Mouse (Mus musculus) lung, embryonic 16.5 days (tissue): ENCODE measurements around the gene Tsc1. TPM values are rescaled to one million over a fixed set of nuclear protein-coding genes. Genes with fewer than 3 reads are reported as not detected.
A peak's percentile ranks its signal among the peaks of the same experiment; 100 is the strongest.

Experiments used
- ATAC-seq: fragments of 200-750 bp; cut with Nextera tagmentation; 2 replicates; pipeline ENCODE4 v1.8.0; 2017; ENCODE audit warnings: low read depth, mild to moderate bottlenecking, moderate library complexity
- H3K27ac ChIP-seq: fragments of 300-500 bp; sonication (generic); 2 replicates; pipeline ENCODE4 v1.5.1; 2014; ENCODE audit warnings: mild to moderate bottlenecking, control low read depth, low read length
- H3K27me3 ChIP-seq: fragments of 300-500 bp; sonication (generic); 2 replicates; pipeline ENCODE4 v1.6.1; 2014; ENCODE audit warnings: low read depth, low read length, mixed read lengths; ENCODE audit not compliant: control insufficient read depth, insufficient read depth
- H3K36me3 ChIP-seq: fragments of 300-500 bp; sonication (generic); 2 replicates; pipeline ENCODE4 v1.6.1; 2014; ENCODE audit warnings: low read length; ENCODE audit not compliant: control insufficient read depth, insufficient read depth
- H3K4me1 ChIP-seq: fragments of 300-500 bp; sonication (generic); replicated peaks from 2 replicates; pipeline ENCODE4 v1.6.1; 2014; ENCODE audit warnings: low read length, mixed read lengths; ENCODE audit not compliant: control insufficient read depth, insufficient read depth
- H3K4me2 ChIP-seq: fragments of 300-500 bp; sonication (generic); 2 replicates; pipeline ENCODE4 v1.6.1; 2014; ENCODE audit warnings: low read depth, low read length, control low read depth
- H3K4me3 ChIP-seq: fragments of 300-500 bp; sonication (generic); 2 replicates; pipeline ENCODE4 v1.5.1; 2014; ENCODE audit warnings: mild to moderate bottlenecking, low read length, control low read depth
- H3K9ac ChIP-seq: fragments of 300-500 bp; sonication (generic); 2 replicates; pipeline ENCODE4 v1.6.1; 2014; ENCODE audit warnings: low read length, control low read depth
- H3K9me3 ChIP-seq: fragments of 300-500 bp; sonication (generic); 2 replicates; pipeline ENCODE4 v1.6.1; 2016; ENCODE audit warnings: low read length; ENCODE audit not compliant: control insufficient read depth
- WGBS: fragments of 180-500 bp; shearing (Covaris S2); extraction: QIAGEN DNeasy Blood & Tissue Kit; methylation state at CpG from one replicate; pipeline ENCODE4 v1.1.7; 2014; 5-methylcytosine and 5-hydroxymethylcytosine counted together
- polyA plus RNA-seq: library from polyadenylated mRNA; unstranded; fragments of >200 nt; fragmentation: Nextera tagmentation; extraction: Ambion mirVana; gene quantifications from 2 replicates; pipeline ENCODE4 v1.2.1, GENCODE M21; 2015

Tsc1 gene
- polyA plus RNA-seq, 1 experiment from 2014 or later = 16.5 TPM

DNA sequence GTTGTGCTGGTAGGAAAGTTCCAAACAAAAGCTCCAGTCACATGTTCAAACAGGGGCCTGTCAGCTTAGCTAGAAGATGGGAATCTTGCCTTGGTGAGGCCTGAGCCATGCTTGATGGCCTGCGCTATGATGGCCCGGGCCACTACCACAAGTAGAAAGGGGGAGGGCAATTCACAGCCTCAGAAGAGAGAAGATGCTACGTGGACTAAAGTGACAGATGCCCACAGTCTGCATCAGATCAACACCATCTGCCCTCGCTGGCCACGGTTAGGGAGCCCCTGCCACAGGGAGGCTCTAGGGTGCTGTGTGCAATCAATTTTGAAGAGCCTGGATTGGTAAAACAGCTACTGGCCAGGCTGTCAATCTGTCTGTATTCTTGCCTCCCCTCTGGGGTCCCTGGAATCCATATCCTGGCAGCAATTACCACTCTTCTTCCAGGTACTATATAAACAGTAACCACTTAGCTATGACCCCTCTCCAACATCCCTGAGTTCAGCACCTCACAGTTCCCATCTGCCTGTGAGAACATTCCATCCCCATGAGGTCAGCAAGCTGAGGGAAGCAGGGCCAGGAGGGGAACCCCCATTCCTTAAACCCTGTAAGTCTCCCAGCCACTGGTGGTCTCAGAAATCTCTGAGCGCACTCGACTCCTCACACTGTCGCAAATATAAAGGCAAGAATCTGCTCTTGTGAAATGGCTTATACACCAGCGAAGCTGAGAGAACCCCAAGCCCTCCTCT lies 3.8 kb upstream of the Tsc1 start:
- H3K9me3 ChIP-seq = no peaks in the 10 kb centered on the region
- H3K9ac ChIP-seq = no peak overlapping the region
- H3K27me3 ChIP-seq = no peaks in the 10 kb centered on the region
- H3K36me3 ChIP-seq = no peaks in the 10 kb centered on the region
- H3K27ac ChIP-seq = no peak overlapping the region
- 43% methylated on average over 9 of the region's 9 CpGs for WGBS
- peaks cover 15% of the 10 kb centered on the region for H3K4me1 ChIP-seq
- H3K4me3 ChIP-seq = no peak overlapping the region
- ATAC-seq = no peak
- H3K4me2 ChIP-seq = no peak overlapping the region

GRCm38 (mm10) chr2:28638352-28638751 lies 2.7 kb upstream of the Tsc1 start:
- Histone ChIP-seq H3K9me3 (no peaks in the 10 kb centered on the region), H3K4me3 (0 out of 2 replicates have a peak overlapping the region, but pooled peaks have one; percentile 17), H3K36me3 (no peaks in the 10 kb centered on the region), H3K4me2 (peak overlapping the region; percentile 47), H3K27me3 (no peaks in the 10 kb centered on the region), H3K9ac (no peak overlapping the region), H3K4me1 (peaks cover 16% of the 10 kb centered on the region), H3K27ac (no peak overlapping the region)
- WGBS = 26% methylated on average over 9 of the region's 9 CpGs
- no peak for ATAC-seq

DNA sequence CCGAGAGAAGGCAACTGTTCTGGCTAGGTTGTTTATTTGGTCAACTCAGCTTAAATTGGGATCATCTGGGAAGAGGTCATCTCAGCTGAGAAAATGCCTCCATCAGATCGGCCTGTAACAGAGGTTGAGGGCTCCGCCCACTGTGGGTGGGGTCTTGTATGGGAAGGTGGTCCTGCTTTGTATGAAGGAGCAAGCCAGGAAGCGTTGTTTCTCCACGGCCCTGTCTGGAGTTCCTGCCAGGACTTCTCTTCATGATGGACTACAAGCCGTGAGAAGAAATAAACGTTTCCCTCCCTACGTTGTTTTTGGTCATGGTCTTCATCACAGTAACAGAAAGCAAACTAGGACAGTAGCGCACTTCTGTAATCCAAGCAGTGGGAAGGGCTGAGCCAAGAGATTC lies 2.1 kb upstream of the Tsc1 start:
- H3K4me1 ChIP-seq = peaks cover 16% of the 10 kb centered on the region
- H3K9me3 ChIP-seq = no peaks in the 10 kb centered on the region
- no peaks in the 10 kb centered on the region for H3K36me3 ChIP-seq
- H3K27me3 ChIP-seq = no peaks in the 10 kb centered on the region
- no peak for ATAC-seq
- peak overlapping the region; percentile 17; the same call in 1 of the 2 replicates for H3K4me3 ChIP-seq
- WGBS = 6% methylated on average over 9 of the region's 9 CpGs
- H3K4me2 ChIP-seq = peak overlapping the region; percentile 47
- no peak overlapping the region for H3K9ac ChIP-seq
- H3K27ac ChIP-seq = no peak overlapping the region

GRCm38 (mm10) chr2:28639794-28640193 lies 1.2 kb upstream of the Tsc1 start:
- no peak overlapping the region for H3K4me3 ChIP-seq
- no peaks in the 10 kb centered on the region for H3K27me3 ChIP-seq
- no peak overlapping the region for H3K27ac ChIP-seq
- H3K9ac ChIP-seq = no peak overlapping the region
- WGBS = 58% methylated on average over 7 of the region's 7 CpGs
- no peaks in the 10 kb centered on the region for H3K36me3 ChIP-seq
- H3K4me2 ChIP-seq = no peak overlapping the region
- peaks cover 16% of the 10 kb centered on the region for H3K4me1 ChIP-seq
- no peaks in the 10 kb centered on the region for H3K9me3 ChIP-seq
- ATAC-seq = no peak

DNA sequence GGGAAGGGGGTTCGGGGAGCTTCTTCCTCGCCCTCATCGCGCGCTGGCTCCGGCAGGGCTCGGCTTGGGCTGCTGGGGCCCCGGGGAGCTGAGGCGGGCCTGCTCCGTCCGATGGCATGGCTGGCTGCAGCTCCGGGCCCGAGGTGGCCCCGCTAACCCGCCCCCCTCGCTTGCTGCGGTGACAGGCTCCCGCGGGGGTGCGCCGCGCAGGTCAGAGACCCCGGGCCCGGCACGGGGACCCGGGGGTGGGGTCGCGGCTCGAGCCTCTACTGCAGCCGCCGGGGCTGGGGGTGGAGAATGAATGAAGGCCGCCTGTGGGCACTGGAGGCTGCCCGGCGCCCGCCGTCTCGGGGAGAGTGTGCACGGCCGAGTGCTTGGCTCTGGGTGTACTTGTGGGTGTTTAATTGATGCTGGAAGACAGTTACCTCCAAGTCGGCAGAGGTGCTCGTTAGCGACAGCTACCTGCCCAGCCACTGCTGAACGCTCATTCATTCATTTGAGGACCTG lies 460 bp downstream of the Tsc1 start:
- ATAC-seq = peak; percentile 53
- H3K9me3 ChIP-seq = no peaks in the 10 kb centered on the region
- H3K36me3 ChIP-seq = no peaks in the 10 kb centered on the region
- H3K27ac ChIP-seq = peak overlapping the region; percentile 78
- H3K4me3 ChIP-seq = peak overlapping the region; percentile 78
- H3K4me1 ChIP-seq = peaks cover 16% of the 10 kb centered on the region
- H3K27me3 ChIP-seq = no peaks in the 10 kb centered on the region
- WGBS = under 1% methylated on average over 40 of the region's 43 CpGs
- peak overlapping the region; percentile 89 for H3K9ac ChIP-seq
- H3K4me2 ChIP-seq = peak overlapping the region; percentile 90

GRCm38 (mm10) chr2:28643081-28643480 lies 2.1 kb downstream of the Tsc1 start:
- Histone ChIP-seq H3K36me3 (no peaks in the 10 kb centered on the region), H3K4me3 (no peak overlapping the region), H3K27me3 (no peaks in the 10 kb centered on the region), H3K27ac (no peak overlapping the region), H3K9me3 (no peaks in the 10 kb centered on the region), H3K9ac (no peak overlapping the region), H3K4me2 (no peak overlapping the region), H3K4me1 (peaks cover 16% of the 10 kb centered on the region)
- ATAC-seq = no peak
- 83% methylated on average over 3 of the region's 3 CpGs for WGBS

DNA sequence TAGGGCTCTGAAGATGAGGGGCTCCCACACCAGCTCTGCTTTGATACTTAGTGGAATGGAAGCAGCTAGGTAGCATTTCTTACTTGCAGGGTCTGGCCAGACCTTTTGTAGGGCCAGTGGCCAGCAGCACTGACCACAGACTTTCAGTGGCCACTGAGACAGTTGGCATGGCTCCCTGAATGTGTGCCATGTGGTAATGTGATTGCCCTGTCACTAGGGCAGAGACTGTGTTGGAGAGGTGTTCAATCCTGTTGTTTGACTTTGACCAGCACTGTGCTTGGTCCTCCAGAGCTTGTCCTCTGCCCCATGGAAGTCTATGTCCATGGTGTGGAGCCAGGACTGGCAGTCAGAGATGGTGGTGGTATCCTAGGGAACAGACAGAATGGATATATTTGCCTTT lies 9.5 kb downstream of the Tsc1 start:
- Histone ChIP-seq H3K27ac (no peak overlapping the region), H3K36me3 (peaks cover 4% of the 10 kb centered on the region; the same call in 1 of the 2 replicates), H3K9ac (no peak overlapping the region), H3K4me1 (no peaks in the 10 kb centered on the region), H3K27me3 (no peaks in the 10 kb centered on the region), H3K4me3 (no peak overlapping the region), H3K4me2 (no peak overlapping the region), H3K9me3 (no peaks in the 10 kb centered on the region)
- ATAC-seq = no peak

DNA sequence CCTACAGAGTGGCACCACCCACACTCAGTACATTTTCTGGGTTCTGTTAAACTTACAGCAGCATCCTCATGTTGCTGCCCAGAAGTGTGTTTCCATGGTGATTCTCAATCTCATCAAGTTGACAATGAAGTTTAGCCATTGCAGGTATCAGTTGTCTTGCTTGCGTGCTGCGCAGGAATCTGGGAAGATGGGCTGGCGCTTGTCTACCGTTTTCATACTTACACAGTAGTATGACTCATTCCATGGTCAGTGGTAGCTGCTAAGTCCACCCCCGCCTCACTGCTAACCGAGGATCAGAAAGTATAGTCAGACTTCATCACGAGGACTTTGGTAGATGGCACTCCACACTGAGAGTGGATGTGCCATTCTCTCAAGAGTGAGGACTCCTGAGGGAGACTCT lies 12.3 kb downstream of the Tsc1 start:
- no peaks in the 10 kb centered on the region for H3K9me3 ChIP-seq
- H3K4me1 ChIP-seq = no peaks in the 10 kb centered on the region
- H3K27me3 ChIP-seq = no peaks in the 10 kb centered on the region
- no peak overlapping the region for H3K9ac ChIP-seq
- H3K27ac ChIP-seq = no peak overlapping the region
- WGBS = 96% methylated on average over 7 of the region's 7 CpGs
- no peak overlapping the region for H3K4me2 ChIP-seq
- no peak for ATAC-seq
- no peak overlapping the region for H3K4me3 ChIP-seq
- peaks cover 4% of the 10 kb centered on the region; the same call in 1 of the 2 replicates for H3K36me3 ChIP-seq

DNA sequence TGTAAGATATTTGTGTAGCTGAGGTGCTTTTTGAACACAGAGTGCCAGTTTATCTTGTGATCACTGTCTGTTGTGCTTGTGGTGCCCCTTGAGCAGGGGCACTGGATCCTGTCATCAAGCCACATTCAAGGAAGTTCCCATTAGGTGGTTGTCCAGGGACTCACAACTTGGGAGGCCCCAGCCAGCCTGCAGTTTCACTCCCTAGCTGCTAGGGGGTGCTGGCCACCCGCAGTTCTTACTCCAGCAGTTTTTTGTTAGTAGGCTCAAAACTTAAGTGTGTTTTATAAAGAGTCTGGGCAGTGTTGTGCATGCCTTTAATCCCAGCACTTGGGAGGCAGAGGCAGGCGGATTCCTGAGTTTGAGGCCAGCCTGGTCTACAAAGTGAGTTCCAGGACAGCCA lies 13.3 kb downstream of the Tsc1 start:
- H3K27ac ChIP-seq = no peak overlapping the region
- no peak overlapping the region for H3K4me2 ChIP-seq
- no peaks in the 10 kb centered on the region for H3K4me1 ChIP-seq
- 68% methylated on average over 2 of the region's 2 CpGs for WGBS
- no peaks in the 10 kb centered on the region for H3K9me3 ChIP-seq
- H3K36me3 ChIP-seq = peaks cover 4% of the 10 kb centered on the region; the same call in 1 of the 2 replicates
- no peak overlapping the region for H3K9ac ChIP-seq
- H3K4me3 ChIP-seq = no peak overlapping the region
- no peak for ATAC-seq
- no peaks in the 10 kb centered on the region for H3K27me3 ChIP-seq
